Mouse (Mus musculus) myocyte (in vitro differentiated cells): ENCODE measurements around the gene Plekhj1.

Experiments used
- CEBPB ChIP-seq: IDR thresholded peaks from 2 replicates; pipeline ENCODE4 v1.6.1; 2011; ENCODE audit warnings: mild to moderate bottlenecking, moderate library complexity; ENCODE audit not compliant: poor library complexity, insufficient read depth, severe bottlenecking
- E2F4 ChIP-seq: IDR thresholded peaks from one replicate; pipeline ENCODE4 v1.6.1; 2011; ENCODE audit warnings: mild to moderate bottlenecking, control low read depth, moderate library complexity; ENCODE audit not compliant: insufficient read depth
- MAX ChIP-seq: IDR thresholded peaks from one replicate; pipeline ENCODE4 v1.6.1; 2011; ENCODE audit warnings: low read depth, mild to moderate bottlenecking, control low read depth
- MYOD1 ChIP-seq, 3 experiments: IDR thresholded peaks; one replicate each; pipeline ENCODE4 v1.6.1; 2011; ENCODE audit warnings: control low read depth in 2 of 3, low read depth in 2 of 3, mild to moderate bottlenecking in 2 of 3, moderate library complexity in 1 of 3; ENCODE audit not compliant: insufficient read length in 2 of 3, control insufficient read depth in 1 of 3
- MYOG ChIP-seq, 3 experiments: IDR thresholded peaks; one replicate each; pipeline ENCODE4 v1.6.1; 2011; ENCODE audit warnings: control low read depth in 2 of 3, low read depth in 2 of 3, mild to moderate bottlenecking in 2 of 3; ENCODE audit not compliant: insufficient read length in 2 of 3, control insufficient read depth in 1 of 3, insufficient read depth in 1 of 3
- POLR2A ChIP-seq: IDR thresholded peaks from one replicate; pipeline ENCODE4 v1.6.1; 2011; ENCODE audit warnings: low read depth, mild to moderate bottlenecking, control low read depth, moderate library complexity; ENCODE audit not compliant: insufficient read length
- POLR2AphosphoS2 ChIP-seq: IDR thresholded peaks from one replicate; pipeline ENCODE4 v1.6.1; 2011; ENCODE audit warnings: low read depth, control low read depth; ENCODE audit not compliant: insufficient read length
- REST ChIP-seq: IDR thresholded peaks from one replicate; pipeline ENCODE4 v1.6.1; 2011; ENCODE audit warnings: mild to moderate bottlenecking, control low read depth, moderate library complexity; ENCODE audit not compliant: insufficient read depth, insufficient read length
- TCF12 ChIP-seq: IDR thresholded peaks from one replicate; pipeline ENCODE4 v1.6.1; 2011; ENCODE audit warnings: mild to moderate bottlenecking, control low read depth; ENCODE audit not compliant: poor library complexity, insufficient read depth, severe bottlenecking
- TCF3 ChIP-seq: IDR thresholded peaks from one replicate; pipeline ENCODE4 v1.6.1; 2011; ENCODE audit warnings: low read depth, control low read depth; ENCODE audit not compliant: insufficient read length

DNA sequence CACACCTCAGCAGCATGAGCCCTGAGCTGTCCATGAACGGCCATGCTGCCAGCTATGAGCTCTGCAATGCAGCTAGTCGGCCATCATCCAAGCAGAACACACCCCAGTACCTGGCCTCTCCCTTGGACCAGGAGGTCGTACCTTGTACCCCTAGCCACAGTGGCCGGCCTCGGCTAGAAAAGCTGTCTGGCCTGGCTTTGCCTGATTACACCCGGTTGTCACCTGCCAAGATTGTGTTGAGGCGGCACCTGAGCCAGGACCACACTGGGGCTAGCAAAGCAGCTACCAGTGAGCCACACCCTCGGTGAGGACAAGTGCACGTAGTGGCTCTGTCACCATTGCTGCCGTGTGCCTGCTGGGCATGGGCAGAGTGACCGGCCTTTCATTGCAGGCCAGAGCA, 12.5 kb downstream of the Plekhj1 start:
- TF ChIP-seq POLR2A (no peak), CEBPB (no peak), TCF12 (no peak), MYOD1 (IDR thresholded peaks at IDR 0.05; ENCODE audit: control insufficient read depth in 1 of 3, insufficient read length in 2 of 3, low read depth in 2 of 3) (no peak), MAX (no peak), E2F4 (no peak), REST (no peak), POLR2AphosphoS2 (no peak), MYOG (IDR thresholded peaks at IDR 0.05; ENCODE audit: control insufficient read depth in 1 of 3, insufficient read depth in 1 of 3, insufficient read length in 2 of 3, low read depth in 2 of 3) (no peak), TCF3 (no peak)
